Mouse (Mus musculus) forebrain, embryonic 10.5 days (tissue): ENCODE measurements at regions not wholly inside any gene's neighbourhood (a gene's known extent, or its start where the extent isn't known, plus 50 kb on each side); places are given as distances from the start of the nearest gene placed in this dataset.
"Not testable (repeated sequence)": the region's sequence is repeated elsewhere in the genome, so short reads cannot be mapped to it uniquely, and the experiment has no call there.

Source experiments
- DNase-seq: peaks from one replicate; pipeline ENCODE4 v3.0.0-alpha.2; 2017; ENCODE audit warnings: low spot score; ENCODE audit errors: extremely low spot score
- H3K27ac ChIP-seq: fragments of 300-500 bp; sonication (generic); 2 replicates; pipeline ENCODE4 v1.5.1; 2016; ENCODE audit warnings: mild to moderate bottlenecking
- H3K27me3 ChIP-seq: fragments of 300-500 bp; sonication (generic); 2 replicates; pipeline ENCODE4 v1.6.1; 2016; ENCODE audit warnings: mild to moderate bottlenecking; ENCODE audit not compliant: poor library complexity, severe bottlenecking
- H3K36me3 ChIP-seq: fragments of 300-500 bp; sonication (generic); replicated peaks from 2 replicates; pipeline ENCODE4 v1.6.1; 2016; ENCODE audit warnings: mild to moderate bottlenecking, moderate library complexity
- H3K4me1 ChIP-seq: fragments of 300-500 bp; sonication (generic); 2 replicates; pipeline ENCODE4 v1.6.1; 2016
- H3K4me3 ChIP-seq: fragments of 300-500 bp; sonication (generic); 2 replicates; pipeline ENCODE4 v1.5.1; 2016; ENCODE audit warnings: mild to moderate bottlenecking, moderate library complexity
- H3K9me3 ChIP-seq: fragments of 300-500 bp; sonication (generic); 2 replicates; pipeline ENCODE4 v1.6.1; 2016; ENCODE audit warnings: mild to moderate bottlenecking, moderate library complexity
- WGBS: fragments of 180-500 bp; shearing (Covaris S2); methylation state at CpG from one replicate; pipeline ENCODE4 v1.1.7; 2016; 5-methylcytosine and 5-hydroxymethylcytosine counted together

GRCm38 (mm10) chr17:85857705-85858472, 169.8 kb upstream of the Six2 start:
- 25% methylated on average over 22 of the region's 22 CpGs for WGBS
- H3K9me3 ChIP-seq, result no peaks in the 10 kb centered on the region
- H3K27me3 ChIP-seq, result peaks cover 15% of the 10 kb centered on the region
- H3K27ac ChIP-seq, result no peak overlapping the region; the same call in 1 of the 2 replicates
- H3K36me3 ChIP-seq, result no peaks in the 10 kb centered on the region
- DNase-seq, result peak; percentile 65
- H3K4me1 ChIP-seq, result peaks cover 22% of the 10 kb centered on the region
- peak overlapping the region; percentile 21 for H3K4me3 ChIP-seq

DNA sequence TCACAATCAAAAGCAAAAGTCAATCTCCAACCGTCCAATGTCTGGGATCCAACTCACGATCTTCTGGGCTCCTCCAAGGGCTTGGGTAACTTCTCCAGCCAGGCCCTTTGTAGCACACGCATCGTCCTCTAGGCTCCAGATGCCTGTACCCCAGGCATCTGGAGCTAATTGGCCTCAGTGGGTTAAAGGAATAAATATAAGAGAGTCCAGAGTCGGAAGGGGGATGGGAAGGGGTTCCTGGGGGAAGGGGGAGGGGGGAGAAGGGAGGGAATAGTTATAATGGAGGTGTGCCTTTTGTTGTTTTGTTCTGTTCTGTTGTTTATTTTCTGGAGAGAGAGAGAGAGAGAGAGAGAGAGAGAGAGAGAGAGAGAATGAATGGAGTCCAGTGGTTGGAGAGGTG, 168.8 kb upstream of the Six2 start:
- not testable (repeated sequence) for H3K36me3 ChIP-seq, H3K27ac ChIP-seq, H3K4me3 ChIP-seq, DNase-seq, H3K9me3 ChIP-seq
- H3K27me3 ChIP-seq, result peaks cover 11% of the 10 kb centered on the region
- H3K4me1 ChIP-seq, result peaks cover 22% of the 10 kb centered on the region
- WGBS, result 28% methylated on average over 4 of the region's 5 CpGs

DNA sequence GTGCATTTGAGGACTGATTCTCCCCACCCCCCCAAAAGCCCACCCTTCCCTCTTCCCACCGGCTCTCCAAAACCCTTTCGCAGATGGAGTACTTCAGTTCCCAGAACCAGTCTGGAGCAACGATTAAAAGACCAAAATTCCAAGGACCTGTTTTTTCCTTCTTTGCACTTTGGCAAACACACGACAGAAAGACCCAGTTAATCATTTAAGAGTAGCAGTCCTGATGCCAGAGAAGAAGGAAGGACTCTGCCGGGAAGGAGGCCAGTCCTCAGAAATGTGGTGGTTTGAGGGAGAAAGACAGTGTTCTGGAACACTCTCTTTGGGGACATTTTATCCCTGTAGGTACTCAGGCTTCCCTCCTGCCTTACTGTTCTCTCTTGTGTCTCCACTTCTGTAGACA, 165.1 kb upstream of the Six2 start:
- Histone ChIP-seq H3K4me1 (peaks cover 17% of the 10 kb centered on the region), H3K27ac (no peak overlapping the region), H3K4me3 (no peak overlapping the region), H3K9me3 (no peaks in the 10 kb centered on the region), H3K27me3 (no peaks in the 10 kb centered on the region; the same call in 1 of the 2 replicates), H3K36me3 (no peaks in the 10 kb centered on the region)
- no peak for DNase-seq
- 89% methylated on average over 5 of the region's 5 CpGs for WGBS

DNA sequence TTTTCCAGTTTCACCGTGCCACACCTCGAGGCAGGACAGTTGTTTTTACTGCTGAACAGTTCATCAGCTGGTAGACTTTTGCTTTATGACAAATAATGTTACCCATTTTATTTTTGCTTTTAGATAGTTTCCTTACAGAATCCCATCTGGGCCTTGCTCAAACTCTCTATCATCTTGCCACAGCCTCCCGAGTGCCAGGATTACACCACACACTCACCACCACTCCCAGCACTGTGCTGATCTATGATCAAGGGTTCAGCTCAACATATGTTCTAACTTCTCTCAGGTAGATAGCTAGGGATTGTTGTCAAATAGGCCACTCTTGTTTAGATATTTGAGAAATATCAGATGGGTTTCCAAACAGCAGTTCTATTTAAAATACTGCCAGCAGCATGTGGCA, 160.5 kb upstream of the Six2 start:
- DNase-seq, result no peak
- no peak overlapping the region for H3K27ac ChIP-seq
- H3K4me3 ChIP-seq, result no peak overlapping the region
- 92% methylated on average over 3 of the region's 3 CpGs for WGBS
- H3K27me3 ChIP-seq, result no peaks in the 10 kb centered on the region; the same call in 1 of the 2 replicates
- H3K4me1 ChIP-seq, result peaks cover 20% of the 10 kb centered on the region
- H3K36me3 ChIP-seq, result no peaks in the 10 kb centered on the region
- H3K9me3 ChIP-seq, result no peaks in the 10 kb centered on the region

DNA sequence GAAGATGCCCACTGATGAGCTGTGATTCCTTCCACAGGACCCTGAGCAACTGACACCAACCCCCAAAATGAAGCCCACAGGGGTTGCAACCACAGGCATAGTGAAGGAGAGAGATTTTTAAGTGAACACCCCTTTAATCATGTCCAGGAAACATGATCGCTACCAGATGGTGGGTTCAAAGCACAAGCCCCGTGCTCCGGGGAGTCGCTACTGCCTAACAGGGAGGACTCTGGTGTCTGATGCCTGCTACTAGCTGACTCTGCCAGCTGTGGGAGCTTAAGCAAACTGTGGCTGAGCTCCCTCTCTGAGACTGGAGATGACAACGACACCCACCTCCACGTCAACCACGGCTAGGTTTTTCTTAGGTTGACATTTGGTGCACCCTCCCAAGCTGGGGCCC, 159.7 kb upstream of the Six2 start:
- Histone ChIP-seq H3K4me3 (no peak overlapping the region), H3K27me3 (no peaks in the 10 kb centered on the region), H3K4me1 (peaks cover 20% of the 10 kb centered on the region), H3K9me3 (no peaks in the 10 kb centered on the region), H3K27ac (no peak overlapping the region), H3K36me3 (no peaks in the 10 kb centered on the region)
- DNase-seq, result no peak
- 77% methylated on average over 7 of the region's 7 CpGs for WGBS

GRCm38 (mm10) chr17:85845059-85845458, 157.0 kb upstream of the Six2 start:
- H3K4me1 ChIP-seq, result peaks cover 20% of the 10 kb centered on the region
- 71% methylated on average over 6 of the region's 6 CpGs for WGBS

DNA sequence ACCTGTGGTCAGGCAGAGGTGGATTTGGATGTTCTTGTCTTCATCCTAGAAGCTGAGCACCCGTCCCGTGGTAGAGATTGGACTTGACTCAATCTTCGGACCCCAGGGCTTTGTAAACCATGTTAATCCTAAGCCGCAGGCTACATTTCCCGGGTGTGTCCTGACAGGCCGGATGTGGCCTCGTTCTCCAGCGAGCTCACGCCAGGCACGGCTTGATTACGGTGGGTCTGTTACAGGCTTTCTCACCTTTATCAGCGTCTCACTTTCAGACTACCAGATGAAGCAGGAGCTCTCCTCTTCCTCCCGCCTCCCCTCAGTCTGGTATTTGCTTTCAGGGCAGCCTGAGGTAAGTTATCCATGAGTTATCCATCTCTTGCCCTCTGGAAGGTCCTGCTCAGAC, 156.4 kb upstream of the Six2 start:
- DNase-seq, result no peak
- Histone ChIP-seq H3K27ac (no peak overlapping the region), H3K27me3 (no peaks in the 10 kb centered on the region), H3K4me1 (peaks cover 20% of the 10 kb centered on the region), H3K9me3 (no peaks in the 10 kb centered on the region), H3K36me3 (no peaks in the 10 kb centered on the region), H3K4me3 (no peak overlapping the region)
- 91% methylated on average over 13 of the region's 13 CpGs for WGBS

More at GRCm38 (mm10) chr17:85845059-85845458, 157.0 kb upstream of the Six2 start:
- no peaks in the 10 kb centered on the region for H3K9me3 ChIP-seq
- H3K36me3 ChIP-seq, result no peaks in the 10 kb centered on the region
- no peak overlapping the region for H3K27ac ChIP-seq
- DNase-seq, result no peak
- no peak overlapping the region for H3K4me3 ChIP-seq
- H3K27me3 ChIP-seq, result no peaks in the 10 kb centered on the region

GRCm38 (mm10) chr17:85823036-85823435, 135.0 kb upstream of the Six2 start:
- 79% methylated on average over 19 of the region's 19 CpGs for WGBS
- no peaks in the 10 kb centered on the region for H3K36me3 ChIP-seq
- H3K4me1 ChIP-seq, result peaks cover 19% of the 10 kb centered on the region
- no peak overlapping the region for H3K4me3 ChIP-seq
- H3K9me3 ChIP-seq, result no peaks in the 10 kb centered on the region
- peak overlapping the region; percentile 20; the same call in 1 of the 2 replicates for H3K27ac ChIP-seq
- DNase-seq, result no peak
- H3K27me3 ChIP-seq, result no peaks in the 10 kb centered on the region

DNA sequence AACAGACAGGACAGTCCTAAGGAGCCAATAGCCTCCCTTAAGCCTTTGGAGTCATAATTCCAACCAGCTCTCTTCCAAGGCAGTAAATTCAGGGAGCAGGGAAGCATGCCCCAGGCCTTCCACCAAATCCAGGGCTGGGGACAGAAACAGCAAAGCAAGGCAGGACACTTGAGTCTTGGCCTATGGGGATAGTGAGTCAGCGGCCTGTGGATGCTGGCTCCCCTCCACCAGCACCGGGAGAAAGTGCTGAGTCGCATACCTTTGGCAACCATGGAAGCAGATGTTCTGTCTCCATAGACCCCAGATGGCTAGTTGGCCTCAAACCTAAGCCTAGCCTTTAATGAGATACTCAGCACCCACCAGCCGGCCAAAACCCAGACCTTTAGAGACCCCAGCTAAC, 133.8 kb upstream of the Six2 start:
- H3K36me3 ChIP-seq, result no peaks in the 10 kb centered on the region
- H3K27me3 ChIP-seq, result no peaks in the 10 kb centered on the region
- no peaks in the 10 kb centered on the region for H3K9me3 ChIP-seq
- 86% methylated on average over 4 of the region's 4 CpGs for WGBS
- H3K27ac ChIP-seq, result no peak overlapping the region
- H3K4me3 ChIP-seq, result no peak overlapping the region
- peaks cover 19% of the 10 kb centered on the region for H3K4me1 ChIP-seq
- no peak for DNase-seq

DNA sequence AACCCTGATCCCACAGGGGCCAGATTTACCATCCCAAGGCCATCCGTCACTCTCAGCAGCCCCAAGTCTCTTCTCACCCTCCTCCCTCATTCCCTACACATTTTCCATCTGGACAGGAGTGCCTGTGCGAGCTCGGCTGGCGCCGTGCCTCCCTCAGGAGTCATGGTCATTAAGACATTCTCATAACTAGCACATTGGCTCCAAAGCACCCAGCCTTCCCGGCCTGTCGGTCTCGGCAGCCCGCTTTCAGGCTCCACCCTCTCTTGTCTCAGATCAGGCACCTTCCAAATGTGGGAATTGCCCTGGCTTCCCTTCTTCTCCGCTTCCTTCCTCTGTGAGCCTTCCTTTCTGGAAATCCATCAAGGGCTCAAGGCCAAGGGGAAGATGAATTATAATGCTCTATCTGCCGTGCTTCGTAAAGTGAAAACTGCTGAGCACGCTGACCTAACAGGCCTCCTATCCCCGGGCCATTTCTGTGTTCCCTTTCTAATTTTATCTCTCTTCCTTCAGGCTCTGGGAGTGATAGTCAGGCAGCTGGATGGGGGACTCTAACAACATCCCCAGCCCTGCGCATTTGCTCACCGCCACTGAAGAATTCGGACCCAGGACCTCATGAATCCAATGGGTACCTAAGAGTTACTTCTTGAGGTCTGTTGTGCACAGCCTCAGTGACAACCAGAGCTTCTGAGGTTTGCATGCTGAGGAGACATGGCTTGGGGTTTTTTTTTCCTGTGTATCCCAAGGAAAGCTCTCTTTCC, 130.2 kb upstream of the Six2 start:
- Histone ChIP-seq H3K36me3 (no peaks in the 10 kb centered on the region), H3K4me1 (peaks cover 6% of the 10 kb centered on the region), H3K9me3 (no peaks in the 10 kb centered on the region), H3K4me3 (no peak overlapping the region), H3K27ac (no peak overlapping the region), H3K27me3 (no peaks in the 10 kb centered on the region)
- 91% methylated on average over 17 of the region's 17 CpGs for WGBS
- no peak for DNase-seq

- H3K4me1 ChIP-seq, result no peaks in the 10 kb centered on the region
Measured at GRCm38 (mm10) chr17:85816521-85816920, 128.4 kb upstream of the Six2 start.

DNA sequence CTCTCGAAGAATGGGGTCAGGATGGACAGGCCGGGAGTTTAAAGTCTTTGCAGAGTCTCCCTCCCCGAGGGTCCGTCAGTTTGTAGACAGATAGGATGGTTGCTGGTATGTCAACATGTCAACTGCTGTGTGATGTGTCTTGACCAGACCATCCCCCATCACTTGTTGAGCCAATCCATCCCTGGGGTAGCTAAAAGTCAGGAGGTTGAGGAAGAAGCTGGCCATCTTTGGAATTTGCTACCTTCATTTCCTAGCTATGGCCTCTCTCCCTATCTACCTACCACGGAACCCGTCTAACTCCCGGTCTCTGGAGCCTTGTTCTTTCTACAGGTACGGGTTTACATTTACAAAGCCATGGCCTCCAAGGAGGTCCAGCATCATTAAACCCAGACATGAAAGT, 128.0 kb upstream of the Six2 start:
- DNase-seq, result no peak
- no peak overlapping the region for H3K4me3 ChIP-seq
- no peaks in the 10 kb centered on the region for H3K9me3 ChIP-seq
- no peak overlapping the region for H3K27ac ChIP-seq
- H3K4me1 ChIP-seq, result no peaks in the 10 kb centered on the region
- 92% methylated on average over 8 of the region's 8 CpGs for WGBS
- no peaks in the 10 kb centered on the region for H3K36me3 ChIP-seq
- 0 out of 2 replicates have a peak, but pooled peaks cover 7% of the 10 kb centered on the region for H3K27me3 ChIP-seq

More at GRCm38 (mm10) chr17:85816521-85816920, 128.4 kb upstream of the Six2 start:
- H3K4me3 ChIP-seq, result no peak overlapping the region
- H3K9me3 ChIP-seq, result no peaks in the 10 kb centered on the region
- DNase-seq, result no peak
- 0 out of 2 replicates have a peak, but pooled peaks cover 7% of the 10 kb centered on the region for H3K27me3 ChIP-seq
- WGBS, result 92% methylated on average over 8 of the region's 8 CpGs
- H3K27ac ChIP-seq, result no peak overlapping the region
- no peaks in the 10 kb centered on the region for H3K36me3 ChIP-seq

DNA sequence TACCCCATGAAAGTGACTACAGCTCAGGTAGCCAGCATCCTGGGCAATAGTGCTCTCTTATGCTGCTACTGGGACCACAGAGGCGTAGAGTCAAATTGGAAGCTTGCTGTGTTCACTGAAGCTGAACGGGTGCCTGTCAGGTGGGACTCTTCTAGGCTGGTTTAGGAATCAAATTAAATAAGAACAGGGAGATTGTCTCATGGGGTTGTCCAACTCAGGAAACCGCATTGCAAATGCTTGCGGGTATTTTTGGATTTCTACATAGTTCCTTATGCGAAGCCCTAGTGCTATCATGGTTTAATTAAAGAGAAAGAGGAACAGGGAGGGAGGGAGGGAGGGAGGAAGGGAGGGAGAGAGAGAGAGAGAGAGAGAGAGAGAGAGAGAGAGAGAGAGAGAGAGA, 120.5 kb upstream of the Six2 start:
- no peak for DNase-seq
- 61% methylated on average over 5 of the region's 5 CpGs for WGBS
- H3K9me3 ChIP-seq, result no peaks in the 10 kb centered on the region
- no peak overlapping the region for H3K4me3 ChIP-seq
- no peak overlapping the region for H3K27ac ChIP-seq
- peaks cover 42% of the 10 kb centered on the region for H3K4me1 ChIP-seq
- H3K36me3 ChIP-seq, result no peaks in the 10 kb centered on the region
- H3K27me3 ChIP-seq, result peaks cover 74% of the 10 kb centered on the region
